Mouse (Mus musculus) midbrain, embryonic 15.5 days (tissue): ENCODE results near the gene Rassf2. TPM values are rescaled to one million over a fixed set of nuclear protein-coding genes. Genes with fewer than 3 reads are reported as not detected.
A peak's percentile ranks its signal among the peaks of the same experiment; 100 is the strongest.

Experiments used
- ATAC-seq: fragments of 200-750 bp; cut with Nextera tagmentation; replicated peaks from 2 replicates; pipeline ENCODE4 v1.8.0; 2017; ENCODE audit warnings: moderate TSS enrichment
- H3K27ac ChIP-seq: fragments of 300-500 bp; sonication (generic); 2 replicates; pipeline ENCODE4 v1.5.1; 2015; ENCODE audit warnings: mild to moderate bottlenecking, inconsistent platforms
- H3K27me3 ChIP-seq: fragments of 300-500 bp; sonication (generic); replicated peaks from 2 replicates; pipeline ENCODE4 v1.6.1; 2015; ENCODE audit warnings: inconsistent platforms
- H3K36me3 ChIP-seq: fragments of 300-500 bp; sonication (generic); replicated peaks from 2 replicates; pipeline ENCODE4 v1.6.1; 2015; ENCODE audit warnings: inconsistent platforms
- H3K4me1 ChIP-seq: fragments of 300-500 bp; sonication (generic); 2 replicates; pipeline ENCODE4 v1.6.1; 2015; ENCODE audit warnings: inconsistent platforms
- H3K4me2 ChIP-seq: fragments of 300-500 bp; sonication (generic); 2 replicates; pipeline ENCODE4 v1.6.1; 2015; ENCODE audit warnings: inconsistent platforms, mild to moderate bottlenecking, moderate library complexity
- H3K4me3 ChIP-seq: fragments of 300-500 bp; sonication (generic); 2 replicates; pipeline ENCODE4 v1.5.1; 2015; ENCODE audit warnings: mild to moderate bottlenecking, inconsistent platforms
- H3K9ac ChIP-seq: fragments of 300-500 bp; sonication (generic); 2 replicates; pipeline ENCODE4 v1.6.1; 2015; ENCODE audit warnings: mild to moderate bottlenecking, inconsistent platforms
- H3K9me3 ChIP-seq: fragments of 300-500 bp; sonication (generic); 2 replicates; pipeline ENCODE4 v1.6.1; 2016; ENCODE audit warnings: inconsistent platforms
- WGBS: fragments of 180-500 bp; shearing (Covaris S2); methylation state at CpG from one replicate; pipeline ENCODE4 v1.1.7; 2015; ENCODE audit warnings: mixed read lengths; 5-methylcytosine and 5-hydroxymethylcytosine counted together
- polyA plus RNA-seq: library from polyadenylated mRNA; unstranded; fragments of >200 nt; fragmentation: Nextera tagmentation; extraction: Ambion mirVana; gene quantifications from 2 replicates; pipeline ENCODE4 v1.2.1, GENCODE M21; 2015

Gene Rassf2
- polyA plus RNA-seq, 1 experiment from 2014 or later = 27.7 TPM

- 92% methylated on average over 12 of the region's 12 CpGs for WGBS
- H3K9ac ChIP-seq = no peak overlapping the region
- H3K4me2 ChIP-seq = no peak overlapping the region
- no peak overlapping the region for H3K4me3 ChIP-seq
- H3K9me3 ChIP-seq = no peaks in the 10 kb centered on the region
- ATAC-seq = no peak
- H3K4me1 ChIP-seq = peaks cover 5% of the 10 kb centered on the region; the same call in 1 of the 2 replicates
- H3K27me3 ChIP-seq = no peaks in the 10 kb centered on the region
- no peak overlapping the region for H3K27ac ChIP-seq
- peaks cover 16% of the 10 kb centered on the region for H3K36me3 ChIP-seq
Measured at GRCm38 (mm10) chr2:131995742-131996141, 34.3 kb downstream of the Rassf2 start.

GRCm38 (mm10) chr2:131994971-131995370, 35.1 kb downstream of the Rassf2 start:
- Histone ChIP-seq H3K4me1 (peaks cover 5% of the 10 kb centered on the region; the same call in 1 of the 2 replicates), H3K27ac (no peak overlapping the region), H3K4me2 (no peak overlapping the region), H3K9me3 (no peaks in the 10 kb centered on the region), H3K4me3 (no peak overlapping the region), H3K9ac (no peak overlapping the region), H3K27me3 (no peaks in the 10 kb centered on the region), H3K36me3 (peaks cover 16% of the 10 kb centered on the region)
- 93% methylated on average over 6 of the region's 6 CpGs for WGBS
- no peak for ATAC-seq

GRCm38 (mm10) chr2:131993563-131994088, 36.4 kb downstream of the Rassf2 start:
- Histone ChIP-seq H3K36me3 (peaks cover 18% of the 10 kb centered on the region), H3K27me3 (no peaks in the 10 kb centered on the region), H3K9ac (no peak overlapping the region), H3K27ac (no peak overlapping the region), H3K9me3 (no peaks in the 10 kb centered on the region), H3K4me2 (no peak overlapping the region), H3K4me3 (no peak overlapping the region), H3K4me1 (peaks cover 5% of the 10 kb centered on the region; the same call in 1 of the 2 replicates)
- ATAC-seq = peak; percentile 67
- WGBS = 33% methylated on average over 14 of the region's 14 CpGs

GRCm38 (mm10) chr2:131993151-131993550, 36.9 kb downstream of the Rassf2 start:
- 79% methylated on average over 4 of the region's 4 CpGs for WGBS

GRCm38 (mm10) chr2:131992487-131992886, 37.6 kb downstream of the Rassf2 start:
- H3K4me3 ChIP-seq = no peak overlapping the region
- peaks cover 5% of the 10 kb centered on the region; the same call in 1 of the 2 replicates for H3K4me1 ChIP-seq
- H3K36me3 ChIP-seq = peaks cover 18% of the 10 kb centered on the region
- no peak overlapping the region for H3K27ac ChIP-seq
- ATAC-seq = no peak
- no peak overlapping the region for H3K9ac ChIP-seq
- no peaks in the 10 kb centered on the region for H3K27me3 ChIP-seq
- H3K9me3 ChIP-seq = no peaks in the 10 kb centered on the region
- no peak overlapping the region for H3K4me2 ChIP-seq
- 90% methylated on average over 2 of the region's 2 CpGs for WGBS

More at GRCm38 (mm10) chr2:131993151-131993550, 36.9 kb downstream of the Rassf2 start:
- peaks cover 5% of the 10 kb centered on the region; the same call in 1 of the 2 replicates for H3K4me1 ChIP-seq
- no peaks in the 10 kb centered on the region for H3K9me3 ChIP-seq
- no peak overlapping the region for H3K4me3 ChIP-seq
- no peak overlapping the region for H3K4me2 ChIP-seq
- peaks cover 18% of the 10 kb centered on the region for H3K36me3 ChIP-seq
- H3K27ac ChIP-seq = no peak overlapping the region
- ATAC-seq = no peak
- H3K27me3 ChIP-seq = no peaks in the 10 kb centered on the region
- H3K9ac ChIP-seq = no peak overlapping the region

GRCm38 (mm10) chr2:131988550-131988949, 41.5 kb downstream of the Rassf2 start:
- no peaks in the 10 kb centered on the region for H3K27me3 ChIP-seq
- WGBS = 86% methylated on average over 2 of the region's 2 CpGs
- H3K4me3 ChIP-seq = no peak overlapping the region
- ATAC-seq = no peak
- H3K27ac ChIP-seq = no peak overlapping the region
- H3K36me3 ChIP-seq = 0 out of 2 replicates have a peak, but pooled peaks cover 3% of the 10 kb centered on the region
- no peaks in the 10 kb centered on the region for H3K9me3 ChIP-seq
- no peak overlapping the region for H3K9ac ChIP-seq
- H3K4me1 ChIP-seq = peaks cover 2% of the 10 kb centered on the region; the same call in 1 of the 2 replicates
- no peak overlapping the region for H3K4me2 ChIP-seq

- no peak overlapping the region for H3K4me3 ChIP-seq
- no peak overlapping the region for H3K9ac ChIP-seq
- no peak overlapping the region for H3K27ac ChIP-seq
- WGBS = 45% methylated on average over 3 of the region's 3 CpGs
- no peaks in the 10 kb centered on the region for H3K4me1 ChIP-seq
- no peaks in the 10 kb centered on the region for H3K27me3 ChIP-seq
- H3K4me2 ChIP-seq = no peak overlapping the region
- 0 out of 2 replicates have a peak, but pooled peaks cover 3% of the 10 kb centered on the region for H3K36me3 ChIP-seq
- ATAC-seq = no peak
- H3K9me3 ChIP-seq = no peaks in the 10 kb centered on the region
Measured at GRCm38 (mm10) chr2:131987950-131988349, 42.1 kb downstream of the Rassf2 start.

- peak; percentile 80 for ATAC-seq
- no peaks in the 10 kb centered on the region for H3K4me1 ChIP-seq
- no peak overlapping the region for H3K9ac ChIP-seq
- H3K36me3 ChIP-seq = no peaks in the 10 kb centered on the region
- H3K4me2 ChIP-seq = no peak overlapping the region
- WGBS = 22% methylated on average over 6 of the region's 6 CpGs
- H3K27me3 ChIP-seq = no peaks in the 10 kb centered on the region
- H3K27ac ChIP-seq = no peak overlapping the region
- no peaks in the 10 kb centered on the region for H3K9me3 ChIP-seq
- no peak overlapping the region for H3K4me3 ChIP-seq
Measured at GRCm38 (mm10) chr2:131982546-131983196, 47.4 kb downstream of the Rassf2 start.

GRCm38 (mm10) chr2:131980866-131981265, 49.2 kb downstream of the Rassf2 start:
- Histone ChIP-seq H3K4me2 (no peak overlapping the region), H3K36me3 (no peaks in the 10 kb centered on the region), H3K4me1 (no peaks in the 10 kb centered on the region), H3K9me3 (no peaks in the 10 kb centered on the region), H3K9ac (no peak overlapping the region), H3K27me3 (no peaks in the 10 kb centered on the region), H3K27ac (no peak overlapping the region), H3K4me3 (no peak overlapping the region)
- ATAC-seq = no peak
- WGBS = 45% methylated on average over 9 of the region's 9 CpGs

GRCm38 (mm10) chr2:131976663-131977062, 53.4 kb downstream of the Rassf2 start:
- no peaks in the 10 kb centered on the region for H3K27me3 ChIP-seq
- H3K9me3 ChIP-seq = no peaks in the 10 kb centered on the region
- H3K4me3 ChIP-seq = no peak overlapping the region
- ATAC-seq = no peak
- no peak overlapping the region for H3K9ac ChIP-seq
- 83% methylated on average over 3 of the region's 3 CpGs for WGBS
- H3K4me1 ChIP-seq = no peaks in the 10 kb centered on the region
- H3K27ac ChIP-seq = no peak overlapping the region
- no peaks in the 10 kb centered on the region for H3K36me3 ChIP-seq
- no peak overlapping the region for H3K4me2 ChIP-seq

- no peaks in the 10 kb centered on the region for H3K9me3 ChIP-seq
- WGBS = 80% methylated on average over 4 of the region's 4 CpGs
- H3K4me3 ChIP-seq = no peak overlapping the region
- no peaks in the 10 kb centered on the region for H3K27me3 ChIP-seq
- H3K9ac ChIP-seq = no peak overlapping the region
- no peaks in the 10 kb centered on the region for H3K4me1 ChIP-seq
- no peak overlapping the region for H3K4me2 ChIP-seq
- no peak for ATAC-seq
- no peaks in the 10 kb centered on the region for H3K36me3 ChIP-seq
- H3K27ac ChIP-seq = no peak overlapping the region
Measured at GRCm38 (mm10) chr2:131971098-131971497, 59.0 kb downstream of the Rassf2 start.

GRCm38 (mm10) chr2:131970597-131970996, 59.5 kb downstream of the Rassf2 start:
- 89% methylated on average over 2 of the region's 2 CpGs for whole genome bisulfite sequencing
- H3K9me3 ChIP-seq = no peaks in the 10 kb centered on the region
- H3K4me2 ChIP-seq = no peak overlapping the region
- H3K9ac ChIP-seq = no peak overlapping the region
- ATAC-seq = no peak
- H3K4me1 ChIP-seq = no peaks in the 10 kb centered on the region
- no peaks in the 10 kb centered on the region for H3K36me3 ChIP-seq
- H3K27ac ChIP-seq = no peak overlapping the region
- H3K27me3 ChIP-seq = no peaks in the 10 kb centered on the region
- H3K4me3 ChIP-seq = no peak overlapping the region

- 79% methylated on average over 2 of the region's 2 CpGs for WGBS
- ATAC-seq = no peak
Measured at GRCm38 (mm10) chr2:131961671-131962070, 68.4 kb downstream of the Rassf2 start.

More at GRCm38 (mm10) chr2:131961671-131962070, 68.4 kb downstream of the Rassf2 start:
- Histone ChIP-seq H3K27me3 (no peaks in the 10 kb centered on the region), H3K9me3 (no peaks in the 10 kb centered on the region), H3K9ac (no peak overlapping the region), H3K4me3 (no peak overlapping the region), H3K4me2 (no peak overlapping the region), H3K4me1 (no peaks in the 10 kb centered on the region), H3K36me3 (no peaks in the 10 kb centered on the region), H3K27ac (no peak overlapping the region)
